Mouse (Mus musculus): ENCODE results near the gene Fbxl5.
A peak's percentile ranks its signal among the peaks of the same experiment; 100 is the strongest.

The Fbxl5 gene

GRCm38 (mm10) chr5:43821538-43821937 lies at the start of gene Fbxl5:
Gene Fbxl5 (minus strand): TSS chr5:43821638.
- no peak for DNase-seq (ENCODE audit: low spot score)

GRCm38 (mm10) chr5:43868711-43869600 lies 47.5 kb upstream of the Fbxl5 start:
- no peak for DNase-seq (ENCODE audit: low spot score)

GRCm38 (mm10) chr5:43868253-43868652 lies 46.8 kb upstream of the Fbxl5 start, which contains the start of gene Cd38:
Gene Cd38 (plus strand): TSS chr5:43868553.
- DNase-seq (ENCODE audit: low spot score) = no peak

GRCm38 (mm10) chr5:43865316-43865715 lies 43.9 kb upstream of the Fbxl5 start:
- no peak for DNase-seq (ENCODE audit: low spot score)

- DNase-seq (ENCODE audit: low spot score) = no peak
These were observed 42.2 kb upstream of the Fbxl5 start for GRCm38 (mm10) chr5:43863642-43864041.

GRCm38 (mm10) chr5:43860670-43861431 lies 39.4 kb upstream of the Fbxl5 start:
- DNase-seq (ENCODE audit: low spot score) = no peak

- no peak for DNase-seq (ENCODE audit: low spot score)
These were observed 38.7 kb upstream of the Fbxl5 start for GRCm38 (mm10) chr5:43860096-43860495.

GRCm38 (mm10) chr5:43859663-43860062 lies 38.2 kb upstream of the Fbxl5 start:
- no peak for DNase-seq (ENCODE audit: low spot score)

- DNase-seq (ENCODE audit: low spot score) = no peak
These were observed 34.3 kb upstream of the Fbxl5 start for GRCm38 (mm10) chr5:43855769-43856168.

- DNase-seq (ENCODE audit: low spot score) = no peak
These were observed 32.5 kb upstream of the Fbxl5 start for GRCm38 (mm10) chr5:43853868-43854488.

- DNase-seq (ENCODE audit: low spot score) = no peak
These were observed 31.8 kb upstream of the Fbxl5 start for GRCm38 (mm10) chr5:43853096-43853867.

- no peak for DNase-seq (ENCODE audit: low spot score)
These were observed 26.8 kb upstream of the Fbxl5 start for GRCm38 (mm10) chr5:43848275-43848674.

- no peak for DNase-seq (ENCODE audit: low spot score)
These were observed 26.1 kb upstream of the Fbxl5 start for GRCm38 (mm10) chr5:43847555-43847954.

- no peak for DNase-seq (ENCODE audit: low spot score)
These were observed 24.8 kb upstream of the Fbxl5 start for GRCm38 (mm10) chr5:43846227-43846626.

- no peak for DNase-seq (ENCODE audit: low spot score)
These were observed 24.2 kb upstream of the Fbxl5 start for GRCm38 (mm10) chr5:43845646-43846045.

- DNase-seq (ENCODE audit: low spot score) = no peak
These were observed 23.6 kb upstream of the Fbxl5 start for GRCm38 (mm10) chr5:43845083-43845482.

- DNase-seq (ENCODE audit: low spot score) = no peak
These were observed 21.2 kb upstream of the Fbxl5 start for GRCm38 (mm10) chr5:43842576-43843155.

- DNase-seq (ENCODE audit: low spot score) = no peak
These were observed 20.5 kb upstream of the Fbxl5 start for GRCm38 (mm10) chr5:43842011-43842285.

- DNase-seq (ENCODE audit: low spot score) = peak; percentile 16
These were observed 19.9 kb upstream of the Fbxl5 start for GRCm38 (mm10) chr5:43841144-43842010.

- peak; percentile 16 for DNase-seq (ENCODE audit: low spot score)
These were observed 15.9 kb upstream of the Fbxl5 start for GRCm38 (mm10) chr5:43837372-43837771.

GRCm38 (mm10) chr5:43836590-43836989 lies 15.2 kb upstream of the Fbxl5 start:
- DNase-seq (ENCODE audit: low spot score) = no peak
